Mouse (Mus musculus) limb, embryonic 11.5 days (tissue): ENCODE measurements around the gene Slc17a7. TPM values are rescaled to one million over a fixed set of nuclear protein-coding genes. Genes with fewer than 3 reads are reported as not detected.

Source experiments
- ATAC-seq: fragments of 200-750 bp; cut with Nextera tagmentation; 2 replicates; pipeline ENCODE4 v1.8.0; 2017; ENCODE audit warnings: low read depth; ENCODE audit not compliant: insufficient number of reproducible peaks, low FRiP score, low TSS enrichment
- DNase-seq: peaks from one replicate; pipeline ENCODE4 v3.0.0-alpha.2; 2015; ENCODE audit warnings: low spot score
- H3K27ac ChIP-seq: fragments of 300-500 bp; sonication (generic); replicated peaks from 2 replicates; pipeline ENCODE4 v1.5.1; 2014; ENCODE audit warnings: low read depth, mild to moderate bottlenecking, low read length
- H3K27me3 ChIP-seq: fragments of 300-500 bp; sonication (generic); 2 replicates; pipeline ENCODE4 v1.6.1; 2014; ENCODE audit warnings: mild to moderate bottlenecking, low read length, mixed read lengths; ENCODE audit not compliant: control insufficient read depth, insufficient read depth
- H3K36me3 ChIP-seq: fragments of 300-500 bp; sonication (generic); 2 replicates; pipeline ENCODE4 v1.6.1; 2014; ENCODE audit warnings: mild to moderate bottlenecking, low read length, moderate library complexity, mixed read lengths; ENCODE audit not compliant: control insufficient read depth, insufficient read depth
- H3K4me1 ChIP-seq: fragments of 300-500 bp; sonication (generic); 2 replicates; pipeline ENCODE4 v1.6.1; 2014; ENCODE audit warnings: low read length, mixed read lengths; ENCODE audit not compliant: control insufficient read depth, insufficient read depth
- H3K4me2 ChIP-seq: fragments of 300-500 bp; sonication (generic); 2 replicates; pipeline ENCODE4 v1.6.1; 2014; ENCODE audit warnings: low read depth, mild to moderate bottlenecking, moderate library complexity; ENCODE audit not compliant: severe bottlenecking
- H3K4me3 ChIP-seq: fragments of 300-500 bp; sonication (generic); 2 replicates; pipeline ENCODE4 v1.5.1; 2014; ENCODE audit warnings: low read depth, low read length
- H3K9ac ChIP-seq: fragments of 300-500 bp; sonication (generic); 2 replicates; pipeline ENCODE4 v1.6.1; 2014; ENCODE audit warnings: mild to moderate bottlenecking, low read length
- H3K9me3 ChIP-seq: fragments of 300-500 bp; sonication (generic); 2 replicates; pipeline ENCODE4 v1.6.1; 2016; ENCODE audit warnings: low read length; ENCODE audit not compliant: control insufficient read depth
- WGBS: fragments of 180-500 bp; shearing (Covaris S2); extraction: QIAGEN DNeasy Blood & Tissue Kit; methylation state at CpG from one replicate; pipeline ENCODE4 v1.1.7; 2014; 5-methylcytosine and 5-hydroxymethylcytosine counted together
- microRNA counts: library from miRNA; unstranded; fragments of <30 nt; microRNA quantifications from one replicate; lab custom pipeline; 2016
- microRNA-seq: library from miRNA; unstranded; fragments of <30 nt; microRNA quantifications from one replicate; pipeline ENCODE4, GENCODE M21; 2016
- polyA plus RNA-seq: library from polyadenylated mRNA; unstranded; fragments of >200 nt; fragmentation: Nextera tagmentation; extraction: Ambion mirVana; gene quantifications from 2 replicates; pipeline ENCODE4 v1.2.1, GENCODE M21; 2014

Gene Slc17a7
- polyA plus RNA-seq, 1 experiment from 2014 or later = 0.11 TPM

- Histone ChIP-seq H3K9ac (no peak overlapping the region), H3K4me1 (peaks cover 9% of the 10 kb centered on the region), H3K36me3 (peaks cover 2% of the 10 kb centered on the region; the same call in 1 of the 2 replicates), H3K27me3 (peaks cover 27% of the 10 kb centered on the region), H3K4me2 (no peak overlapping the region), H3K27ac (no peak overlapping the region), H3K9me3 (no peaks in the 10 kb centered on the region; the same call in 1 of the 2 replicates), H3K4me3 (no peak overlapping the region)
- WGBS = 69% methylated on average over 7 of the region's 7 CpGs
- ATAC-seq = no peak
- no peak for DNase-seq
Observed at GRCm38 (mm10) chr7:45212356-45212755, 48.6 kb downstream of the Slc17a7 start.

- Histone ChIP-seq H3K4me2 (no peak overlapping the region), H3K9me3 (no peaks in the 10 kb centered on the region), H3K36me3 (peaks cover 9% of the 10 kb centered on the region), H3K4me3 (no peak overlapping the region), H3K9ac (no peak overlapping the region), H3K4me1 (peaks cover 21% of the 10 kb centered on the region), H3K27ac (no peak overlapping the region), H3K27me3 (peaks cover 27% of the 10 kb centered on the region)
- ATAC-seq (no peak), DNase-seq (no peak)
- WGBS = 49% methylated on average over 5 of the region's 5 CpGs
Observed at GRCm38 (mm10) chr7:45213708-45214107, 50.0 kb downstream of the Slc17a7 start.

GRCm38 (mm10) chr7:45215673-45216441, 52.1 kb downstream of the Slc17a7 start, which contains the start of gene Tead2:
TSS of gene Tead2 (plus strand) at chr7:45215753.
- Histone ChIP-seq H3K4me3 (peak within 1 kb of the TSS; percentile 69), H3K27ac (peak within 1 kb of the TSS; percentile 96), H3K9ac (peak within 1 kb of the TSS; percentile 100), H3K27me3 (peaks cover 16% of the 10 kb centered on the region), H3K36me3 (peaks cover 28% of the 10 kb centered on the region), H3K9me3 (no peaks in the 10 kb centered on the region), H3K4me1 (peaks cover 21% of the 10 kb centered on the region), H3K4me2 (peak within 1 kb of the TSS; percentile 93)
- DNase-seq = peak; percentile 89
- WGBS = under 1% methylated on average over 53 of the region's 55 CpGs
- ATAC-seq = peak; percentile 58

- H3K9me3 ChIP-seq = no peaks in the 10 kb centered on the region
- peaks cover 9% of the 10 kb centered on the region for H3K27me3 ChIP-seq
- peak overlapping the region; percentile 96 for H3K27ac ChIP-seq
- peaks cover 31% of the 10 kb centered on the region for H3K36me3 ChIP-seq
- DNase-seq = peak; percentile 96
- WGBS = under 1% methylated on average over 13 of the region's 13 CpGs
- peak overlapping the region; percentile 100 for H3K9ac ChIP-seq
- peak; percentile 78 for ATAC-seq
- H3K4me1 ChIP-seq = peaks cover 21% of the 10 kb centered on the region
- peak overlapping the region; percentile 93 for H3K4me2 ChIP-seq
- peak overlapping the region; percentile 69 for H3K4me3 ChIP-seq
Observed at GRCm38 (mm10) chr7:45216442-45217183, 52.9 kb downstream of the Slc17a7 start.

- no peaks in the 10 kb centered on the region for H3K9me3 ChIP-seq
- no peak overlapping the region for H3K9ac ChIP-seq
- 89% methylated on average over 2 of the region's 2 CpGs for WGBS
- no peak overlapping the region for H3K4me3 ChIP-seq
- H3K36me3 ChIP-seq = peaks cover 61% of the 10 kb centered on the region
- no peak for ATAC-seq
- no peak overlapping the region for H3K4me2 ChIP-seq
- no peaks in the 10 kb centered on the region for H3K27me3 ChIP-seq
- H3K27ac ChIP-seq = no peak overlapping the region
- no peak for DNase-seq
- peaks cover 17% of the 10 kb centered on the region for H3K4me1 ChIP-seq
Observed at GRCm38 (mm10) chr7:45221680-45222079, 57.9 kb downstream of the Slc17a7 start.

GRCm38 (mm10) chr7:45224826-45225225, 61.1 kb downstream of the Slc17a7 start:
- no peaks in the 10 kb centered on the region for H3K9me3 ChIP-seq
- no peaks in the 10 kb centered on the region for H3K4me1 ChIP-seq
- H3K27ac ChIP-seq = no peak overlapping the region
- no peak overlapping the region for H3K4me2 ChIP-seq
- DNase-seq (no peak), ATAC-seq (no peak)
- peaks cover 69% of the 10 kb centered on the region for H3K36me3 ChIP-seq
- H3K27me3 ChIP-seq = no peaks in the 10 kb centered on the region
- H3K9ac ChIP-seq = no peak overlapping the region
- WGBS = 93% methylated on average over 7 of the region's 7 CpGs
- H3K4me3 ChIP-seq = no peak overlapping the region

MicroRNAs encoded within 50 kb of the gene (microRNA counts, 519-probe panel; counts per million panel counts)
- microRNA mmu-miR-150 (lab: Ali Mortazavi, UCI) = 1,612 counts per million, percentile 10 among the panel's probes with 10 or more counts

Small RNAs within 50 kb of the gene (microRNA-seq; reads per million reads assigned to microRNA genes)
- gene Mir150 = 5.5 reads per million, percentile 12 among the genes with 10 or more reads in this experiment
- 16.8 reads per million, percentile 27 among the genes with 10 or more reads in this experiment for gene Mir5121
- gene Mir7055 = not detected

Other genes starting within 250 kb of the Slc17a7 start
- gene Ap2a1, start 234.5 kb upstream of the Slc17a7 start, polyA plus RNA-seq = 77.0 and 78.8 TPM in 2 replicates
- gene Tsks, start 220.7 kb upstream of the Slc17a7 start, polyA plus RNA-seq = 0.13 TPM in 1 of 2 replicates, not detected in the other
- gene Cpt1c, start 189.1 kb upstream of the Slc17a7 start, polyA plus RNA-seq = 17.5 and 22.1 TPM in 2 replicates
- gene Prmt1, start 177.4 kb upstream of the Slc17a7 start, polyA plus RNA-seq = 332 and 334 TPM in 2 replicates
- 73.9 and 83.5 TPM in 2 replicates for gene Irf3, start 166.3 kb upstream of the Slc17a7 start, polyA plus RNA-seq
- gene Bcl2l12, start 165.2 kb upstream of the Slc17a7 start, polyA plus RNA-seq = 91.7 and 91.9 TPM in 2 replicates
- gene Scaf1, start 147.6 kb upstream of the Slc17a7 start, polyA plus RNA-seq = 52.0 and 60.3 TPM in 2 replicates
- 20.8 and 21.0 TPM in 2 replicates for gene Rras, start 146.0 kb upstream of the Slc17a7 start, polyA plus RNA-seq
- 18.5 and 20.0 TPM in 2 replicates for gene Prr12, start 111.1 kb upstream of the Slc17a7 start, polyA plus RNA-seq
- 70.2 and 73.9 TPM in 2 replicates for gene Nosip, start 101.5 kb upstream of the Slc17a7 start, polyA plus RNA-seq
- gene Prrg2, start 101.3 kb upstream of the Slc17a7 start, polyA plus RNA-seq = 22.1 and 24.6 TPM in 2 replicates
- gene Rcn3, start 71.7 kb upstream of the Slc17a7 start, polyA plus RNA-seq = 220 and 245 TPM in 2 replicates
- 8.0 and 9.8 TPM in 2 replicates for gene Fcgrt, start 60.1 kb upstream of the Slc17a7 start, polyA plus RNA-seq
- gene Rps11, start 39.5 kb upstream of the Slc17a7 start, polyA plus RNA-seq = 1,759 and 1,785 TPM in 2 replicates
- 1,469 and 1,490 TPM in 2 replicates for gene Rpl13a, start 35.2 kb upstream of the Slc17a7 start, polyA plus RNA-seq
- gene Gm45713, start 27.7 kb upstream of the Slc17a7 start, polyA plus RNA-seq = 0.45 TPM in 1 of 2 replicates, not detected in the other
- 0.33 and 0.44 TPM in 2 replicates for gene Flt3l, start 27.5 kb upstream of the Slc17a7 start, polyA plus RNA-seq
- 106 and 108 TPM in 2 replicates for gene Pih1d1, start 9.6 kb upstream of the Slc17a7 start, polyA plus RNA-seq
- gene Aldh16a1, start 9.4 kb upstream of the Slc17a7 start, polyA plus RNA-seq = 37.2 and 38.7 TPM in 2 replicates
- not detected in 2 replicates for gene Gfy, start 15.6 kb downstream of the Slc17a7 start, polyA plus RNA-seq
- gene Pth2, start 17.0 kb downstream of the Slc17a7 start, polyA plus RNA-seq = not detected in 2 replicates
- gene Ccdc155, start 40.9 kb downstream of the Slc17a7 start, polyA plus RNA-seq = 0.41 and 0.51 TPM in 2 replicates
- gene Dkkl1, start 48.2 kb downstream of the Slc17a7 start, polyA plus RNA-seq = 0.51 and 0.60 TPM in 2 replicates
- 378 and 385 TPM in 2 replicates for gene Tead2, start 51.8 kb downstream of the Slc17a7 start, polyA plus RNA-seq
- gene Cd37, start 75.2 kb downstream of the Slc17a7 start, polyA plus RNA-seq = 0.82 and 1.6 TPM in 2 replicates
- 0.20 and 0.36 TPM in 2 replicates for gene Slc6a16, start 77.1 kb downstream of the Slc17a7 start, polyA plus RNA-seq
- not detected in 2 replicates for gene Slc6a21, start 113.6 kb downstream of the Slc17a7 start, polyA plus RNA-seq
- 6.7 and 8.9 TPM in 2 replicates for gene Trpm4, start 169.8 kb downstream of the Slc17a7 start, polyA plus RNA-seq
- gene Hrc, start 171.3 kb downstream of the Slc17a7 start, polyA plus RNA-seq = 0.52 and 0.83 TPM in 2 replicates
- gene Ppfia3, start 203.1 kb downstream of the Slc17a7 start, polyA plus RNA-seq = 5.4 and 6.1 TPM in 2 replicates
- gene Lin7b, start 206.6 kb downstream of the Slc17a7 start, polyA plus RNA-seq = 0.43 and 0.89 TPM in 2 replicates
- gene Snrnp70, start 231.8 kb downstream of the Slc17a7 start, polyA plus RNA-seq = 87.5 and 93.0 TPM in 2 replicates
- gene Kcna7, start 241.7 kb downstream of the Slc17a7 start, polyA plus RNA-seq = not detected in 2 replicates
- 3.8 and 4.1 TPM in 2 replicates for gene Ntf5, start 249.7 kb downstream of the Slc17a7 start, polyA plus RNA-seq